Mouse (Mus musculus): Measurements from ENCODE around the gene Gm13694.
"Not testable (repeated sequence)": the region's sequence is repeated elsewhere in the genome, so short reads cannot be mapped to it uniquely, and the experiment has no call there.

Gm13694 gene

DNA sequence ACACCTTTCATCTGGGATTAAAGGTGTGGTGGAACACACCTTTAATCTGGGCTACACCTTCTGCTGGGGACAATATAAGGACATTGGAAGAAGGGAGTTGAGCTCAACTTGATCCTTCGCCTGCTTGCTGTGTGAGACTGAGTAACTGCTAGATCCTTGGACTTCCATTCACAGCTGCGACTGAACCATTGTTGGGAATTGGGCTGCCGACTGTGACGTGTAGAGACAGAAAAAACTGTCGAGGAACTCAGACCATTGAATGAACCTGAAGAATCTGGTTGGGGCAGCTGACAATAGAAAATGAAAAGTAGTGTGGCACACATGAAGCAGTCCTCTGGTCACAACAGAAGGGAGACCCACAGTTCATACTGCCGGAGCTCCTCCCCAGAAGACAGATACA lies at the start of gene Gm13694:
Gm13694 (plus strand) TSS at position 301 of the 400 bp plus-strand sequence.
- not testable (repeated sequence) for H3K36me3 ChIP-seq (ENCODE audit: control insufficient read depth, insufficient read depth, low read length, poor library complexity, severe bottlenecking); H3K27me3 ChIP-seq (ENCODE audit: control insufficient read depth, insufficient read depth, low read length, poor library complexity, severe bottlenecking); DNase-seq (ENCODE audit: low read depth, low spot score)

DNA sequence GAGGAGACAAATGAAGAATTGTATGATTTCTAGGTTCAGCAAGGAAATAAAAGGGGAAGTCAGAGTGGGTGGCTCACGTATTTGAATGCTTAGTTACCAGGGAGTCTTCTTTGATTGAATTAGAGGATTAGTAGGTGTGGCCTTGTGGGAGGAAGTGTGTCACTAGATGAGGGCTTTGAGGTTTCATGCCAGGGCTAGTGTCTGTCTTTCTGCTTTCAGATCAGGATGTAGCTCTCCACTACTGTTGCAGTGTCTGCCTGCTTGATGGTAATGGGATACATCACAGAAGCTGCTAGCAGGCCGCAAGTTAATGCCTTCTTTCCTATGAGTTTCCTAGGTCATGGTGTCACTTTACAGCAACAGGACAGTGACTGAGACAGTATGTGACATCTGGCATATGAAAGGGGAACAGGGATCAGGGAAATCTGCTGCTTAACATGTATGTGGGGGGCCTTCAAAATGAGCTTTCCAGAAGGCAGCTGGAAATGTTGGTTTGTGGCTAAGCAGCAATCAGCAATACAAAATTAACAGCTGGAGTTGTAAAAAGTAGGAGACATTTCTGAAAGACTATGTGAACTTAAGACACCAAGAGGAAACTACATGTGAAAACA lies 49.1 kb upstream of the Gm13694 start:
- peak; percentile 85 for DNase-seq (ENCODE audit: low read depth, low spot score)
- Histone ChIP-seq H3K36me3 (ENCODE audit: control insufficient read depth, insufficient read depth, low read length, poor library complexity, severe bottlenecking) (no peaks in the 10 kb centered on the region), H3K27me3 (ENCODE audit: control insufficient read depth, insufficient read depth, low read length, poor library complexity, severe bottlenecking) (no peaks in the 10 kb centered on the region)

DNA sequence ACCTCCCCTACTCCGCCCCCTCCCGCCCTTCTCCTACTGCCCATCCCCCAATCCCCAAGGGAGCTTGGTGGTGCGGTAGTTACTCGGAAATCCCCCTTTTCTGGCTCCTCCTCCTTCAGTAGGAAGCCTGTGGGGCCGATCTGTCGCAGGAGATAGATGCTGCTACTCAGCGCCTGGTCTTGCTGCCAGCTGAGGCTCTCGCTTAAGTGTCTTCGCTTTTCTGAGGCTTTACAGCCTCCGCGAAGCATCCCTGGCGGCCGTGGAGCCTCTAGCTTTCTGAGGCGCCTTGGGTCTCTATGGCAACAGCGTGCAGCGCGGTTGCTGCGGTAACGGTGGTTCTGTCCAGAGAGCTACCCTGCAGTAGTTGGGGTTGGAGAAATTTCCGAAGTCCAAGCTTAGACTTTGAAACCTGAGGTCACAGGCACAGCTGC lies 37.8 kb upstream of the Gm13694 start, which contains the start of gene Zswim2:
Zswim2 (minus strand) TSS at position 298 of the 431 bp plus-strand sequence.
- H3K27me3 ChIP-seq (ENCODE audit: control insufficient read depth, insufficient read depth, low read length, poor library complexity, severe bottlenecking), result no peaks in the 10 kb centered on the region
- no peaks in the 10 kb centered on the region for H3K36me3 ChIP-seq (ENCODE audit: control insufficient read depth, insufficient read depth, low read length, poor library complexity, severe bottlenecking)
- DNase-seq (ENCODE audit: low read depth, low spot score), result peak; percentile 76

DNA sequence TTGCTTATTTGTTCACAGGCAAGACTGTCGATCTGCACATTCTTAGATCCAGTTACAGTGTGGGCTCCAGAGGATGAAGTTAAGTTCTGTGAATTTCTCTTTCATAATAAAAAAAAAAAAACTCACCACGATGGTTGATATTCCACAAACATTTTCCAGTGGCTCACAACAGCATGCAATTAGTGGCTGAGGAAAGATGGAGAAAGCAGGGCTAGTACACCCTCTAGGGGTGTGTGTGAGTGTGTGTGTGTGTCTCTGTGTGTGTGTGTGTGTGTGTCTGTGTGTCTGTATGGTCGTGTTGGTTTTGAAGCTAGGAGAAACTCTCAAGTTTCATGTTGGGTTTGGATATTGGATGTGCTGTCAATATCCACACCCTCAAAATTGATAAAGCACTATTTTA lies 37.4 kb upstream of the Gm13694 start:
- no peak for DNase-seq (ENCODE audit: low read depth, low spot score)
- Histone ChIP-seq H3K27me3 (ENCODE audit: control insufficient read depth, insufficient read depth, low read length, poor library complexity, severe bottlenecking) (no peaks in the 10 kb centered on the region), H3K36me3 (ENCODE audit: control insufficient read depth, insufficient read depth, low read length, poor library complexity, severe bottlenecking) (no peaks in the 10 kb centered on the region)

DNA sequence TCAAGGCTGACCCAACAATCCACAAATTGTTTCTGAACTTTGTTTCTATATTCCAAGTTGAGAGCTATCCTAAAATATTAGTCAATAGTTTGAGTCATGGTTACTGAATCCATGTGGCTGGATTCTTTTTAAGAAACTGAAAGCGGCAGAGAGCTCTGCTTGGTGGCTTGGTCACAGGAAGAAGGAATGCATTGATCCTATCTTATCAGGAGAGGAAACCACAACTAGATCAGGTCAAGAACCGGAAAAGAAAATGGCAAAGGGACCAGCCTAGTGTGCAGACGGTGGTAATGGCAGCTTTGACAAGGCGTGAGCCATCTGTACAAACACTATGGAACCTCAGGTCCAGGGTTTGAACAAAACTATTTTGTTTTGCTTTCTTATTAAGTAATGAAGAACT lies 36.9 kb upstream of the Gm13694 start:
- no peak for DNase-seq (ENCODE audit: low read depth, low spot score)
- H3K27me3 ChIP-seq (ENCODE audit: control insufficient read depth, insufficient read depth, low read length, poor library complexity, severe bottlenecking), result no peaks in the 10 kb centered on the region
- H3K36me3 ChIP-seq (ENCODE audit: control insufficient read depth, insufficient read depth, low read length, poor library complexity, severe bottlenecking), result no peaks in the 10 kb centered on the region

DNA sequence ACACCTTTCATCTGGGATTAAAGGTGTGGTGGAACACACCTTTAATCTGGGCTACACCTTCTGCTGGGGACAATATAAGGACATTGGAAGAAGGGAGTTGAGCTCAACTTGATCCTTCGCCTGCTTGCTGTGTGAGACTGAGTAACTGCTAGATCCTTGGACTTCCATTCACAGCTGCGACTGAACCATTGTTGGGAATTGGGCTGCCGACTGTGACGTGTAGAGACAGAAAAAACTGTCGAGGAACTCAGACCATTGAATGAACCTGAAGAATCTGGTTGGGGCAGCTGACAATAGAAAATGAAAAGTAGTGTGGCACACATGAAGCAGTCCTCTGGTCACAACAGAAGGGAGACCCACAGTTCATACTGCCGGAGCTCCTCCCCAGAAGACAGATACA lies 23.3 kb upstream of the Gm13694 start, which contains the start of gene Gm13698:
Gm13698 (plus strand) TSS at position 301 of the 400 bp plus-strand sequence.
- not testable (repeated sequence) for H3K27me3 ChIP-seq (ENCODE audit: control insufficient read depth, insufficient read depth, low read length, poor library complexity, severe bottlenecking); DNase-seq (ENCODE audit: low read depth, low spot score); H3K36me3 ChIP-seq (ENCODE audit: control insufficient read depth, insufficient read depth, low read length, poor library complexity, severe bottlenecking)

DNA sequence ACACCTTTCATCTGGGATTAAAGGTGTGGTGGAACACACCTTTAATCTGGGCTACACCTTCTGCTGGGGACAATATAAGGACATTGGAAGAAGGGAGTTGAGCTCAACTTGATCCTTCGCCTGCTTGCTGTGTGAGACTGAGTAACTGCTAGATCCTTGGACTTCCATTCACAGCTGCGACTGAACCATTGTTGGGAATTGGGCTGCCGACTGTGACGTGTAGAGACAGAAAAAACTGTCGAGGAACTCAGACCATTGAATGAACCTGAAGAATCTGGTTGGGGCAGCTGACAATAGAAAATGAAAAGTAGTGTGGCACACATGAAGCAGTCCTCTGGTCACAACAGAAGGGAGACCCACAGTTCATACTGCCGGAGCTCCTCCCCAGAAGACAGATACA lies 17.5 kb upstream of the Gm13694 start, which contains the start of gene Gm13693:
Gm13693 (plus strand) TSS at position 301 of the 400 bp plus-strand sequence.
- H3K36me3 ChIP-seq (ENCODE audit: control insufficient read depth, insufficient read depth, low read length, poor library complexity, severe bottlenecking); H3K27me3 ChIP-seq (ENCODE audit: control insufficient read depth, insufficient read depth, low read length, poor library complexity, severe bottlenecking): not testable (repeated sequence)

DNA sequence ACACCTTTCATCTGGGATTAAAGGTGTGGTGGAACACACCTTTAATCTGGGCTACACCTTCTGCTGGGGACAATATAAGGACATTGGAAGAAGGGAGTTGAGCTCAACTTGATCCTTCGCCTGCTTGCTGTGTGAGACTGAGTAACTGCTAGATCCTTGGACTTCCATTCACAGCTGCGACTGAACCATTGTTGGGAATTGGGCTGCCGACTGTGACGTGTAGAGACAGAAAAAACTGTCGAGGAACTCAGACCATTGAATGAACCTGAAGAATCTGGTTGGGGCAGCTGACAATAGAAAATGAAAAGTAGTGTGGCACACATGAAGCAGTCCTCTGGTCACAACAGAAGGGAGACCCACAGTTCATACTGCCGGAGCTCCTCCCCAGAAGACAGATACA lies 11.7 kb upstream of the Gm13694 start, which contains the start of gene Gm13695:
Gm13695 (plus strand) TSS at position 301 of the 400 bp plus-strand sequence.
- not testable (repeated sequence) for H3K27me3 ChIP-seq (ENCODE audit: control insufficient read depth, insufficient read depth, low read length, poor library complexity, severe bottlenecking); H3K36me3 ChIP-seq (ENCODE audit: control insufficient read depth, insufficient read depth, low read length, poor library complexity, severe bottlenecking); DNase-seq (ENCODE audit: low read depth, low spot score)

More for the DNA sequence above, 17.5 kb upstream of the Gm13694 start, which contains the start of gene Gm13693:
- DNase-seq (ENCODE audit: low read depth, low spot score), result not testable (repeated sequence)

DNA sequence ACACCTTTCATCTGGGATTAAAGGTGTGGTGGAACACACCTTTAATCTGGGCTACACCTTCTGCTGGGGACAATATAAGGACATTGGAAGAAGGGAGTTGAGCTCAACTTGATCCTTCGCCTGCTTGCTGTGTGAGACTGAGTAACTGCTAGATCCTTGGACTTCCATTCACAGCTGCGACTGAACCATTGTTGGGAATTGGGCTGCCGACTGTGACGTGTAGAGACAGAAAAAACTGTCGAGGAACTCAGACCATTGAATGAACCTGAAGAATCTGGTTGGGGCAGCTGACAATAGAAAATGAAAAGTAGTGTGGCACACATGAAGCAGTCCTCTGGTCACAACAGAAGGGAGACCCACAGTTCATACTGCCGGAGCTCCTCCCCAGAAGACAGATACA lies 5.9 kb upstream of the Gm13694 start, which contains the start of gene Gm13696:
Gm13696 (plus strand) TSS at position 301 of the 400 bp plus-strand sequence.
- DNase-seq (ENCODE audit: low read depth, low spot score); H3K27me3 ChIP-seq (ENCODE audit: control insufficient read depth, insufficient read depth, low read length, poor library complexity, severe bottlenecking): not testable (repeated sequence)

DNA sequence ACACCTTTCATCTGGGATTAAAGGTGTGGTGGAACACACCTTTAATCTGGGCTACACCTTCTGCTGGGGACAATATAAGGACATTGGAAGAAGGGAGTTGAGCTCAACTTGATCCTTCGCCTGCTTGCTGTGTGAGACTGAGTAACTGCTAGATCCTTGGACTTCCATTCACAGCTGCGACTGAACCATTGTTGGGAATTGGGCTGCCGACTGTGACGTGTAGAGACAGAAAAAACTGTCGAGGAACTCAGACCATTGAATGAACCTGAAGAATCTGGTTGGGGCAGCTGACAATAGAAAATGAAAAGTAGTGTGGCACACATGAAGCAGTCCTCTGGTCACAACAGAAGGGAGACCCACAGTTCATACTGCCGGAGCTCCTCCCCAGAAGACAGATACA lies 5.7 kb downstream of the Gm13694 start, which contains the start of gene Gm13697:
Gm13697 (plus strand) TSS at position 301 of the 400 bp plus-strand sequence.
- H3K36me3 ChIP-seq (ENCODE audit: control insufficient read depth, insufficient read depth, low read length, poor library complexity, severe bottlenecking); H3K27me3 ChIP-seq (ENCODE audit: control insufficient read depth, insufficient read depth, low read length, poor library complexity, severe bottlenecking); DNase-seq (ENCODE audit: low read depth, low spot score): not testable (repeated sequence)

More for the DNA sequence above, 5.9 kb upstream of the Gm13694 start, which contains the start of gene Gm13696:
- H3K36me3 ChIP-seq (ENCODE audit: control insufficient read depth, insufficient read depth, low read length, poor library complexity, severe bottlenecking), result not testable (repeated sequence)

DNA sequence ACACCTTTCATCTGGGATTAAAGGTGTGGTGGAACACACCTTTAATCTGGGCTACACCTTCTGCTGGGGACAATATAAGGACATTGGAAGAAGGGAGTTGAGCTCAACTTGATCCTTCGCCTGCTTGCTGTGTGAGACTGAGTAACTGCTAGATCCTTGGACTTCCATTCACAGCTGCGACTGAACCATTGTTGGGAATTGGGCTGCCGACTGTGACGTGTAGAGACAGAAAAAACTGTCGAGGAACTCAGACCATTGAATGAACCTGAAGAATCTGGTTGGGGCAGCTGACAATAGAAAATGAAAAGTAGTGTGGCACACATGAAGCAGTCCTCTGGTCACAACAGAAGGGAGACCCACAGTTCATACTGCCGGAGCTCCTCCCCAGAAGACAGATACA lies 11.5 kb downstream of the Gm13694 start, which contains the start of gene Gm13691:
Gm13691 (plus strand) TSS at position 301 of the 400 bp plus-strand sequence.
- not testable (repeated sequence) for H3K27me3 ChIP-seq (ENCODE audit: control insufficient read depth, insufficient read depth, low read length, poor library complexity, severe bottlenecking); DNase-seq (ENCODE audit: low read depth, low spot score); H3K36me3 ChIP-seq (ENCODE audit: control insufficient read depth, insufficient read depth, low read length, poor library complexity, severe bottlenecking)

DNA sequence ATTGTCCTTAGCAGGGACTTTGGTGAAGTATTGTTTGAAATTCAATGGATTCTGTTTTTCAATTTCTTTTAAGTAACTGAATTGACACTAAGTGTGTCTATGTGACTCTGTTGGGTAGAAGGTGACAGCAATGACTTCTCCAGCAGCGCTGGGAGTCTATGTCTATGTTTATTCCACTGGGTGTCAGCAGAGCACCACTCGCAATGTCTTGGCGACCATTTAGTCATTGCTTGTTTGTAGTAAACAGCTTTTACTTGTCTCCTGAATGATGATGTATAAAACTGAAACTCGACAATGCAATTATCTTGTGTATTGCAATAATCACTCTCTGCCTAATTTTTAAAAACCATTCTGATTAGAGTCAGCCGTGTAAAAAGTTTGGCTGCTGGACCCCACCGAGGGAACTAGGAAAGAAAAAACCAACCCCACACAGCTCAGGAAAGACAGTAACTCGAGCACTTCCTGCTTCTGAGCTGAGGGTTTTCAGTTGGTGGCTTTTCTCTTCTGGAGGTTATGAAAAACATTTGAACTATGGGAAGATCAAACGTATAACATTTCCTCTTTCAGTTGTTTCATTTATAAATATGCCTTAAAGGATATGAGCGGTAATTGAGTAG lies 15.0 kb downstream of the Gm13694 start:
- DNase-seq (ENCODE audit: low read depth, low spot score), result peak; percentile 38
- not testable (repeated sequence) for H3K27me3 ChIP-seq (ENCODE audit: control insufficient read depth, insufficient read depth, low read length, poor library complexity, severe bottlenecking); H3K36me3 ChIP-seq (ENCODE audit: control insufficient read depth, insufficient read depth, low read length, poor library complexity, severe bottlenecking)

DNA sequence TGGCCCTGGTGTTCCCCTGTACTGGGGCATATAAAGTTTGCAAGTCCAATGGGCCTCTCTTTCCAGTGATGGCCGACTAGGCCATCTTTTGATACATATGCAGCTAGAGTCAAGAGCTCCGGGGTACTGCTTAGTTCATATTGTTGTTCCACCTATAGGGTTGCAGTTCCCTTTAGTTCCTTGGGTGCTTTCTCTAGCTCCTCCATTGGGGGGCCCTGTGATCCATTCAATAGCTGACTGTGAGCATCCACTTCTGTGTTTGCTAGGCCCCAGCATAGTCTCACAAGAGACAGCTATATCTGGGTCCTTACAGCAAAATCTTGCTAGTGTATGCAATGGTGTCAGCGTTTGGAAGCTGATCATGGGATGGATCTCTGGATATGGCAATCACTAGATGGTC lies 15.8 kb downstream of the Gm13694 start:
- H3K36me3 ChIP-seq (ENCODE audit: control insufficient read depth, insufficient read depth, low read length, poor library complexity, severe bottlenecking); DNase-seq (ENCODE audit: low read depth, low spot score); H3K27me3 ChIP-seq (ENCODE audit: control insufficient read depth, insufficient read depth, low read length, poor library complexity, severe bottlenecking): not testable (repeated sequence)

DNA sequence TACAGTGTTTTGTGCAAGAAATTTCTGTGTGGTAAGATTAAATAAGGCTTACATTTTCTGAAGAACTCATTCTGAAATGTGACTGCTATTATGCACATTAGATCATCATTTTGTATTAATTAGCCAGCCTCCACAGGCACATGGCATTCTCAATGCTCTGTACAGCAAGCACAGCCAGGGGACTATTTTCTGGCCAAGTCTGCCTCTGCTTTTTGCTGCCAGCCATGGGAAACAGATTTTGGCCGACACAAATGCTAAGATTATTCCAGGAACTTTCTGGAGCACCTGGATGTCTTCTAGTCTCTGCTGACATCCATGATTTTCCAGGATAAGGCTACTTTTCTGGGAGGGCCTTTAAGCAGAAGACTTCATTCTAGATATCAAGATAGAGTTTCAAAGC lies 30.2 kb downstream of the Gm13694 start:
- no peak for DNase-seq (ENCODE audit: low read depth, low spot score)
- Histone ChIP-seq H3K36me3 (ENCODE audit: control insufficient read depth, insufficient read depth, low read length, poor library complexity, severe bottlenecking) (no peaks in the 10 kb centered on the region), H3K27me3 (ENCODE audit: control insufficient read depth, insufficient read depth, low read length, poor library complexity, severe bottlenecking) (no peaks in the 10 kb centered on the region)

DNA sequence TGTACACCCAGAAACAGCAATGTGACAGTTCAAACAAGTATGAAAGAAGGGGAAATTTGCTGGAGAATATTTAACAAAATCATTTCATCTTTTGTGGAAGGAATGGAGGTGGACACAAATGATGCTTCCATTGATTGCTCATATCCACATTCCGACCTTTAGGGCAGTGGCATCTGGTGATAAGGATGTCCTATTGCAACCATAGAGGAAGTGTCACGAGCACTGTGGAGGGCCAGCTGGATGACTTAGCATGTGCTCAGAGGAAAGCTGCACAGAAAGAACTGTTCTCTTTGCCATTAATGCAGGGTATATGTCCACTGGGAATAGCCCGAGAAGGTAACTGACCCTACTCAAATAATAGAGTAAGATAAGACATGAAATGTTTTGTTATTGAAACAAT lies 31.1 kb downstream of the Gm13694 start:
- no peak for DNase-seq (ENCODE audit: low read depth, low spot score)
- Histone ChIP-seq H3K27me3 (ENCODE audit: control insufficient read depth, insufficient read depth, low read length, poor library complexity, severe bottlenecking) (no peaks in the 10 kb centered on the region), H3K36me3 (ENCODE audit: control insufficient read depth, insufficient read depth, low read length, poor library complexity, severe bottlenecking) (no peaks in the 10 kb centered on the region)

Data from splenic B cell, adult 2 months (primary cell).